Mouse (Mus musculus): Measurements from ENCODE around the gene Cand2. TPM values are rescaled to one million over a fixed set of nuclear protein-coding genes. Genes with fewer than 3 reads are reported as not detected.

The Cand2 gene
- polyA plus RNA-seq, 1 experiment from 2014 or later = 2.4 TPM

GRCm38 (mm10) chr6:115833861-115834260 is 59.5 kb downstream of the Cand2 start:
- H3K4me2 ChIP-seq (replicated peaks; ENCODE audit: low read depth) = no peak overlapping the region
- no peak overlapping the region for H3K27ac ChIP-seq (ENCODE audit: low read depth, low read length)
- H3K9ac ChIP-seq (ENCODE audit: low read depth, low read length) = no peak overlapping the region
- no peak for ATAC-seq
- H3K4me1 ChIP-seq (replicated peaks; ENCODE audit: control insufficient read depth, insufficient read depth, low read length) = peaks cover 6% of the 10 kb centered on the region; the same call in 1 of the 2 replicates
- H3K4me3 ChIP-seq (ENCODE audit: low read depth, low read length) = no peak overlapping the region
- H3K36me3 ChIP-seq (ENCODE audit: control insufficient read depth, insufficient read depth) = no peaks in the 10 kb centered on the region
- TF ChIP-seq CTCF (IDR thresholded peaks at IDR 0.05; ENCODE audit: low read depth) = no peak
- H3K9me3 ChIP-seq (ENCODE audit: control insufficient read depth) = no peaks in the 10 kb centered on the region
- H3K27me3 ChIP-seq (replicated peaks; ENCODE audit: control insufficient read depth, insufficient read depth, low read length) = no peaks in the 10 kb centered on the region

- Histone ChIP-seq H3K27ac (ENCODE audit: low read depth, low read length) (no peak within 1 kb of the TSS; the same call in 1 of the 2 replicates), H3K36me3 (ENCODE audit: control insufficient read depth, insufficient read depth) (0 out of 2 replicates have a peak, but pooled peaks cover 4% of the 10 kb centered on the region), H3K4me3 (ENCODE audit: low read depth, low read length) (peak within 1 kb of the TSS; percentile 34), H3K9ac (ENCODE audit: low read depth, low read length) (no peak within 1 kb of the TSS), H3K4me2 (replicated peaks; ENCODE audit: low read depth) (peak within 1 kb of the TSS; percentile 80), H3K4me1 (replicated peaks; ENCODE audit: control insufficient read depth, insufficient read depth, low read length) (peaks cover 6% of the 10 kb centered on the region; the same call in 1 of the 2 replicates), H3K9me3 (ENCODE audit: control insufficient read depth) (no peaks in the 10 kb centered on the region), H3K27me3 (replicated peaks; ENCODE audit: control insufficient read depth, insufficient read depth, low read length) (no peaks in the 10 kb centered on the region)
- peak; percentile 93 for ATAC-seq
- 2% methylated on average over 19 of the region's 19 CpGs for WGBS
- peak; percentile 38 for TF ChIP-seq CTCF (IDR thresholded peaks at IDR 0.05; ENCODE audit: low read depth)
Measured at GRCm38 (mm10) chr6:115838161-115838597, 63.8 kb downstream of the Cand2 start, which contains the start of gene Efcab12. Gene Efcab12 (minus strand): TSS chr6:115838412.

DNA sequence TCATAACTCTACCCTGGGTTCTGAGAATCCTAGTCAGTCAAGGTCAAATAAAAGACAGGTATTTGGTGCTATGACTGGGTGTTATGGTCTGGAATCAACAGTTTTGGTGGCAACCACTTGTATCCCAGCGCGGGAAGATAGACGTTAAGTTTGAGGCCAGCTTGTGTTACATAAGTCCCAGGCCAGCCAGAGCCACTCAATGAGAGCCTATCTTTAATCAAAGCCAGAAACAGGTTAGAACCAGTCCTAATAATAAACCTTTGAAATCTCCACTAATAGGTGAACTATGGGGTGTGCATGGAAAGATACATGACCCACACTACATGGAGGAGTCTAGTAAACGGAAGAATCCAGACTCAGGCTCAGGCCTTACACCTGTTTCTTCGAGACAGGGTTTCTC is 64.4 kb downstream of the Cand2 start:
- 58% methylated on average over 5 of the region's 5 CpGs for WGBS
- Histone ChIP-seq H3K9me3 (ENCODE audit: control insufficient read depth) (no peaks in the 10 kb centered on the region), H3K9ac (ENCODE audit: low read depth, low read length) (no peak overlapping the region), H3K27ac (ENCODE audit: low read depth, low read length) (no peak overlapping the region), H3K36me3 (ENCODE audit: control insufficient read depth, insufficient read depth) (0 out of 2 replicates have a peak, but pooled peaks cover 7% of the 10 kb centered on the region), H3K4me1 (replicated peaks; ENCODE audit: control insufficient read depth, insufficient read depth, low read length) (peaks cover 6% of the 10 kb centered on the region; the same call in 1 of the 2 replicates), H3K4me2 (replicated peaks; ENCODE audit: low read depth) (peak overlapping the region; percentile 80), H3K27me3 (replicated peaks; ENCODE audit: control insufficient read depth, insufficient read depth, low read length) (no peaks in the 10 kb centered on the region), H3K4me3 (ENCODE audit: low read depth, low read length) (peak overlapping the region; percentile 34)
- peak; percentile 17; the same call in 1 of the 2 replicates for ATAC-seq
- TF ChIP-seq CTCF (IDR thresholded peaks at IDR 0.05; ENCODE audit: low read depth) = no peak

DNA sequence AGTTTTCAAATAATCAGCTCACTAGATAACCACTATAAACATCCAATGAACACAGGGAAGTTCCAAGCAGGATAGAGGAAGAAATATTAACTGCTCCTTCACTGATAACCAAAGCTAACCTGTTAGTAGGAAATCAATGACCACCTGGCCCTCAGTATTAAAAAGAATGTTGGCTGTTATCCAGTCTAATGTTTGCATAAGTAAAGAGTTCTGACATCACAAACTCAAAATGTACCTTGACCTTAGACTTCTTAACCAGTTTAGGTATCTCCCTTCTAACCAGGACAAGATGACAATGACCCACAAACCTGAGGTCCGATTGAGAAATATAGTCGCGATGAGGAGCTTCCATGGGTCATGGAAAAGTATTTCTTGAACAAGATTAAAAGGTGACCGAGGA is 70.7 kb downstream of the Cand2 start:
- no peak overlapping the region for H3K27ac ChIP-seq (ENCODE audit: low read depth, low read length)
- H3K4me2 ChIP-seq (replicated peaks; ENCODE audit: low read depth) = no peak overlapping the region
- no peak overlapping the region for H3K4me3 ChIP-seq (ENCODE audit: low read depth, low read length)
- H3K27me3 ChIP-seq (replicated peaks; ENCODE audit: control insufficient read depth, insufficient read depth, low read length) = no peaks in the 10 kb centered on the region
- no peak for TF ChIP-seq CTCF (IDR thresholded peaks at IDR 0.05; ENCODE audit: low read depth)
- H3K36me3 ChIP-seq (ENCODE audit: control insufficient read depth, insufficient read depth) = peaks cover 16% of the 10 kb centered on the region; the same call in 1 of the 2 replicates
- no peaks in the 10 kb centered on the region for H3K9me3 ChIP-seq (ENCODE audit: control insufficient read depth)
- 90% methylated on average over 4 of the region's 4 CpGs for whole genome bisulfite sequencing
- no peaks in the 10 kb centered on the region for H3K4me1 ChIP-seq (replicated peaks; ENCODE audit: control insufficient read depth, insufficient read depth, low read length)
- no peak overlapping the region for H3K9ac ChIP-seq (ENCODE audit: low read depth, low read length)
- ATAC-seq = no peak

DNA sequence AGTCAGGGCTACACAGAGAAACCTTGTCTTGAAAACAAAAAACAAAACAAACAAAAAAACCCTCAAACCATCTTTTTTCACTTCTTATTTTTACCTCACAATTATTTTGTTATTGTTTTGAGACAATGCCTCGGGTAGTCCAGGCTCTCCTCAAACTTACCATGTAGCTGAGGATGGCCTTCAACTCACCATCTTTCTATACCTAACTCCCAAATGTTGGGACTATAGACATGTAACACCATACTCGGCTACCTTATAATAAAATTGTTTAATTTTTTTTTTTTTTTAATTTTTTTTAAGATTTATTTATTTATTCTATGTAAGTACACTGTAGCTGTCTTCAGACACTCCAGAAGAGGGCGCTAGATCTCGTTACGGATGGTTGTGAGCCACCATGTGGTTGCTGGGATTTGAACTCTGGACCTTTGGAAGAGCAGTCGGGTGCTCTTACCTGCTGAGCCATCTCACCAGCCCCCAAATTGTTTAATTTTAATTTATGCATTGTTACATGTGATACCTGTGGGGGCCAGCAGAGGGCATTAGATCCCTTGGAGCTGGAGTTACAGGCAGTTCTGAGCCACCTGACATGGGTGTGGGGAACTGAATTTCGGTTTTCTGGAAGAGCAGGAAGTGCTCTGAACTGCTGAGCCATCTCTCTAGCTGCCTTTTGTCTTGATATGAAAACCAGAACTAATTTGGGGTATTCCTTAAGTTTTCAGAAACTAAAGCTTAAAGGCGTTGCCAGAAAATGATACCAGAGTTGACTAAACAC is 72.5 kb downstream of the Cand2 start:
- H3K9me3 ChIP-seq (ENCODE audit: control insufficient read depth) = no peaks in the 10 kb centered on the region
- H3K9ac ChIP-seq (ENCODE audit: low read depth, low read length) = no peak overlapping the region
- no peak overlapping the region for H3K27ac ChIP-seq (ENCODE audit: low read depth, low read length)
- H3K4me1 ChIP-seq (replicated peaks; ENCODE audit: control insufficient read depth, insufficient read depth, low read length) = no peaks in the 10 kb centered on the region
- ATAC-seq = peak; percentile 54; the same call in 1 of the 2 replicates
- H3K4me3 ChIP-seq (ENCODE audit: low read depth, low read length) = no peak overlapping the region
- H3K27me3 ChIP-seq (replicated peaks; ENCODE audit: control insufficient read depth, insufficient read depth, low read length) = no peaks in the 10 kb centered on the region
- H3K4me2 ChIP-seq (replicated peaks; ENCODE audit: low read depth) = no peak overlapping the region
- peak; percentile 80 for TF ChIP-seq CTCF (IDR thresholded peaks at IDR 0.05; ENCODE audit: low read depth)
- peaks cover 13% of the 10 kb centered on the region; the same call in 1 of the 2 replicates for H3K36me3 ChIP-seq (ENCODE audit: control insufficient read depth, insufficient read depth)
- 30% methylated on average over 8 of the region's 8 CpGs for WGBS

- Histone ChIP-seq H3K4me3 (ENCODE audit: low read depth, low read length) (no peak overlapping the region), H3K27ac (ENCODE audit: low read depth, low read length) (no peak overlapping the region), H3K4me2 (replicated peaks; ENCODE audit: low read depth) (no peak overlapping the region), H3K36me3 (ENCODE audit: control insufficient read depth, insufficient read depth) (peaks cover 8% of the 10 kb centered on the region; the same call in 1 of the 2 replicates), H3K27me3 (replicated peaks; ENCODE audit: control insufficient read depth, insufficient read depth, low read length) (no peaks in the 10 kb centered on the region), H3K9me3 (ENCODE audit: control insufficient read depth) (no peaks in the 10 kb centered on the region), H3K4me1 (replicated peaks; ENCODE audit: control insufficient read depth, insufficient read depth, low read length) (no peaks in the 10 kb centered on the region), H3K9ac (ENCODE audit: low read depth, low read length) (no peak overlapping the region)
- ATAC-seq = no peak
- WGBS = 93% methylated on average over 10 of the region's 10 CpGs
- no peak for TF ChIP-seq CTCF (IDR thresholded peaks at IDR 0.05; ENCODE audit: low read depth)
Measured at GRCm38 (mm10) chr6:115848598-115849304, 74.4 kb downstream of the Cand2 start.
